Mouse (Mus musculus) midbrain, embryonic 11.5 days (tissue): ENCODE results near the gene Rimbp3. TPM values are rescaled to one million over a fixed set of nuclear protein-coding genes. Genes with fewer than 3 reads are reported as not detected.

Experiments
- ATAC-seq: fragments of 200-750 bp; cut with Nextera tagmentation; 2 replicates; pipeline ENCODE4 v1.8.0; 2017; ENCODE audit warnings: moderate TSS enrichment, moderate library complexity; ENCODE audit not compliant: low FRiP score
- DNase-seq: peaks from one replicate; pipeline ENCODE4 v3.0.0; 2015; ENCODE audit warnings: low spot score; ENCODE audit errors: missing footprints
- H3K27ac ChIP-seq: fragments of 300-500 bp; sonication (generic); 2 replicates; pipeline ENCODE4 v1.5.1; 2014; ENCODE audit warnings: low read depth, low read length
- H3K27me3 ChIP-seq: fragments of 300-500 bp; sonication (generic); 2 replicates; pipeline ENCODE4 v1.6.1; 2014; ENCODE audit warnings: mild to moderate bottlenecking, low read length, moderate library complexity, mixed read lengths; ENCODE audit not compliant: control insufficient read depth, insufficient read depth
- H3K36me3 ChIP-seq: fragments of 300-500 bp; sonication (generic); 2 replicates; pipeline ENCODE4 v1.6.1; 2014; ENCODE audit warnings: mild to moderate bottlenecking, low read length, moderate library complexity, mixed read lengths; ENCODE audit not compliant: control insufficient read depth, insufficient read depth
- H3K4me1 ChIP-seq: fragments of 300-500 bp; sonication (generic); 2 replicates; pipeline ENCODE4 v1.6.1; 2014; ENCODE audit warnings: low read length; ENCODE audit not compliant: control insufficient read depth, insufficient read depth
- H3K4me2 ChIP-seq: fragments of 300-500 bp; sonication (generic); 2 replicates; pipeline ENCODE4 v1.6.1; 2014; ENCODE audit warnings: mild to moderate bottlenecking, moderate library complexity
- H3K4me3 ChIP-seq: fragments of 300-500 bp; sonication (generic); 2 replicates; pipeline ENCODE4 v1.5.1; 2014; ENCODE audit warnings: low read depth, low read length
- H3K9ac ChIP-seq: fragments of 300-500 bp; sonication (generic); 2 replicates; pipeline ENCODE4 v1.6.1; 2014; ENCODE audit warnings: low read length
- H3K9me3 ChIP-seq: fragments of 300-500 bp; sonication (generic); 2 replicates; pipeline ENCODE4 v1.6.1; 2016; ENCODE audit warnings: low read length; ENCODE audit not compliant: control insufficient read depth
- WGBS: fragments of 180-500 bp; shearing (Covaris S2); extraction: QIAGEN DNeasy Blood & Tissue Kit; methylation state at CpG from one replicate; pipeline ENCODE4 v1.1.7; 2014; 5-methylcytosine and 5-hydroxymethylcytosine counted together
- polyA plus RNA-seq: library from polyadenylated mRNA; unstranded; fragments of >200 nt; fragmentation: Nextera tagmentation; extraction: Ambion mirVana; gene quantifications from 2 replicates; pipeline ENCODE4 v1.2.1, GENCODE M21; 2014

Gene Rimbp3
- polyA plus RNA-seq, 1 experiment from 2014 or later = 1.7 TPM

- 1% methylated on average over 59 of the region's 59 CpGs for WGBS
- Histone ChIP-seq H3K36me3 (no peaks in the 10 kb centered on the region), H3K4me3 (peak within 1 kb of the TSS; percentile 83), H3K9me3 (no peaks in the 10 kb centered on the region; the same call in 1 of the 2 replicates), H3K27me3 (no peaks in the 10 kb centered on the region), H3K27ac (peak within 1 kb of the TSS; percentile 89), H3K4me1 (peaks cover 18% of the 10 kb centered on the region), H3K4me2 (peak within 1 kb of the TSS; percentile 90), H3K9ac (peak within 1 kb of the TSS; percentile 92)
- ATAC-seq (peak; percentile 98), DNase-seq (peak; percentile 99)
Measured at GRCm38 (mm10) chr16:17232794-17233701, 24.6 kb downstream of the Rimbp3 start, which contains the start of gene Hic2. Hic2 (plus strand) TSS chr16:17233572.

- Histone ChIP-seq H3K9ac (peak overlapping the region; percentile 92), H3K4me1 (peaks cover 18% of the 10 kb centered on the region), H3K4me2 (peak overlapping the region; percentile 90), H3K36me3 (no peaks in the 10 kb centered on the region), H3K27me3 (no peaks in the 10 kb centered on the region), H3K9me3 (no peaks in the 10 kb centered on the region; the same call in 1 of the 2 replicates), H3K4me3 (peak overlapping the region; percentile 83), H3K27ac (peak overlapping the region; percentile 89)
- peak; percentile 75 for ATAC-seq
- WGBS = under 1% methylated on average over 58 of the region's 62 CpGs
- peak; percentile 98 for DNase-seq
Measured at GRCm38 (mm10) chr16:17233702-17234498, 25.5 kb downstream of the Rimbp3 start.

GRCm38 (mm10) chr16:17234499-17234895 is 26.1 kb downstream of the Rimbp3 start:
- H3K4me1 ChIP-seq = peaks cover 18% of the 10 kb centered on the region
- no peak for ATAC-seq
- H3K9ac ChIP-seq = peak overlapping the region; percentile 92

DNA sequence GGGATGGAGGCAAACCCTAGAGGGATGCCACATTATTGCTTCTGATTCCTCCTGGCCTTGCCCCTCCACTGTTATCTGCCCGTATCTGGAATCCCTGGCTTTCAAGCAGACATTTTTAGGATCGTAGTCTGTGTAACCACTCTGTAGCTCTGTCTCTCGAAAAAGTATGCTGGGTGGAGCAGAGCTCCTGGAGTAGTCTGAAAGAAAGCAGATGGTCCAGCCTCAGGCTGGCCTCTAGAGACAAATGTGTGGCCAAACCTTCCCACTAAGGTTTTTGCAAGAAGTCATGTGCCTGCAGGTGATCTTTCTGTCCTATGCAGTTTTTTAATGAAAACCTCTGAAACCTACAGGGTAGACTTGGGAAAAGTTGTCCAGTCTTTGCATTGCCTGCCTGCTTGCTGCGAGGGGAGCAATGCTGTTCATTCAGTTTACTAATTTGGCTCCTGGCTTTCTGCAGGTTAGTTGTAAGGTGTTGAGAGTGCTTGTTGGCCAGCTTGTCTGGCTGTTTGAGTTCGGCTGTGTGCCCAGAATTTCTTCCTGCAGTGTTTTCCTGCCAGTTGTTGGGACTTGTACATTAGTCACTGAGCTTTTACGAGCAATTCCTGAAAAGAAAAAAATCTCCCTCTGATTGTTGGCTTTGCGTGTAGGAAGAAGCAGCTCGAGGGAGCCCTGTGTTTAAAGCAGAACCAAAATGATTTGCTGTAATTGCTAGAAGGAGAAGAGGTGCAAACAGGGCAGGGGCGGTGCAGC is 26.7 kb downstream of the Rimbp3 start:
- peaks cover 18% of the 10 kb centered on the region for H3K4me1 ChIP-seq
- DNase-seq (no peak), ATAC-seq (no peak)
- H3K27ac ChIP-seq = no peak overlapping the region
- H3K9me3 ChIP-seq = no peaks in the 10 kb centered on the region
- H3K27me3 ChIP-seq = no peaks in the 10 kb centered on the region
- peak overlapping the region; percentile 83 for H3K4me3 ChIP-seq
- WGBS = 74% methylated on average over 9 of the region's 9 CpGs
- peak overlapping the region; percentile 92 for H3K9ac ChIP-seq
- no peaks in the 10 kb centered on the region for H3K36me3 ChIP-seq
- H3K4me2 ChIP-seq = peak overlapping the region; percentile 90

More at GRCm38 (mm10) chr16:17234499-17234895, 26.1 kb downstream of the Rimbp3 start:
- no peaks in the 10 kb centered on the region; the same call in 1 of the 2 replicates for H3K9me3 ChIP-seq
- H3K4me2 ChIP-seq = peak overlapping the region; percentile 90
- 3% methylated on average over 12 of the region's 12 CpGs for WGBS
- no peak for DNase-seq
- H3K4me3 ChIP-seq = peak overlapping the region; percentile 83
- no peaks in the 10 kb centered on the region for H3K36me3 ChIP-seq
- peak overlapping the region; percentile 89 for H3K27ac ChIP-seq
- no peaks in the 10 kb centered on the region for H3K27me3 ChIP-seq

DNA sequence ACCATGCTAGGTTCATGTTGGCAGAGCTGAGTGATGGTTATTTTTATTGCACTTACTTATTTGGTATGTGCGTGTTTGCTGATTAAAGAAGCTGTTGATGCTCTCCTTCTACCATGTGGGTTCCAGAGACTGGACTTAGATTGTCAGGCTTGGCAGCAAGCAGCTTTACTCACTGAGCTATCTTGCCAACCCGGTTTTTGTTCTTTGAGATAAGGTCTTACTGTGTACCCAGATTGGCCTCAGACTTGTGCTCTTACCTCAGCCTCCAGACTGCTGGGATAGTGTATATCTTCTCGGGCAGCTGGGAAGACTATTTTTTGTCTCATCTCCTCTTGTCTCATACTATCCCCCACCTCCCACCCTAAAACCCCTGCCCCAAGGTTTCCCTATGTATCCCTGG is 29.2 kb downstream of the Rimbp3 start:
- DNase-seq (no peak), ATAC-seq (no peak)
- no peak overlapping the region for H3K4me2 ChIP-seq
- H3K4me3 ChIP-seq = no peak overlapping the region
- no peaks in the 10 kb centered on the region for H3K36me3 ChIP-seq
- H3K9me3 ChIP-seq = no peaks in the 10 kb centered on the region
- no peak overlapping the region for H3K9ac ChIP-seq
- H3K27ac ChIP-seq = no peak overlapping the region
- WGBS = 86% methylated on average over 3 of the region's 3 CpGs
- H3K27me3 ChIP-seq = no peaks in the 10 kb centered on the region
- peaks cover 16% of the 10 kb centered on the region for H3K4me1 ChIP-seq

DNA sequence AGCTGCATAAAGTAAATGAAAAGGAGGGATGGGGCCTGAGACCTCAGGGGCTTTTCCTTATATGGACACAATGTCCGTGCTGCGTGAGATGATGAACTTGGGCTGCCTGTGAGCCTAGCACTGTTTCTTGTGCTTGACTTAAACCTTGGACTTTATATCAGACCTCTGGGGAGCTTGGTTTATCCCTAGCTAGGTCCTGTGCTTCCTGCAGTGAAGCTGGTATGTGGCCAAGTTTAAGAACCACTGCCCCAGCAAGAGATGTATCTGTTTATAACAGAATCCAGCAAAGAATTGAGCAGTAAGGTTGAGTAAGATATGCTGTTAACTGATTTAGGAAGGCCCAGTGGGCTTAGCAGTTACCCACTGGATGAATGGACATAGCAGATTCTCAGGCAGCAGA is 31.0 kb downstream of the Rimbp3 start:
- no peak overlapping the region for H3K4me2 ChIP-seq
- H3K36me3 ChIP-seq = no peaks in the 10 kb centered on the region
- H3K27ac ChIP-seq = no peak overlapping the region
- WGBS = 77% methylated on average over 2 of the region's 2 CpGs
- H3K9ac ChIP-seq = no peak overlapping the region
- H3K9me3 ChIP-seq = no peaks in the 10 kb centered on the region
- DNase-seq (no peak), ATAC-seq (no peak)
- H3K27me3 ChIP-seq = no peaks in the 10 kb centered on the region
- peaks cover 11% of the 10 kb centered on the region for H3K4me1 ChIP-seq
- no peak overlapping the region for H3K4me3 ChIP-seq

DNA sequence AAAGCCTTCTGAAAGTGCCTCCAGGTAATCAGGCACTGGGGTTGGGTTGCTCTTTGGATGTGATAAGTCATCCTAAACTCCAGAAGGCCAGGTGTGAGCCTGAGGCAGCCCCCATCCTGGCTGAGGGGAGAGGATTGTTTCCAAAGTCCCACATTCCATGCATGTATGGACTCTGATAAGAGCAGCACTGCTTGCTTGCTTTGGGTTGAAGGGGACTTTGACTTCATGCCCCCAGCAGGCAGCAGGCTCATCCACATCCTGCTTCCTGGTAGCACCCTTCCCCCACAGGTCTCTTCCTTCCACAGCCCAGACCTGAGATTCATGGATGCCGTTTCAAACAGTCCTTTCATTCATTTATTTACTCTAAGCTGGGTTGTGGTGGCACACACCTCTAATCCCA is 35.3 kb downstream of the Rimbp3 start:
- ATAC-seq (no peak), DNase-seq (no peak)
- WGBS = 82% methylated on average over 1 of the region's 1 CpGs
- Histone ChIP-seq H3K4me2 (no peak overlapping the region), H3K27ac (no peak overlapping the region), H3K4me3 (no peak overlapping the region), H3K9me3 (no peaks in the 10 kb centered on the region), H3K9ac (no peak overlapping the region), H3K36me3 (no peaks in the 10 kb centered on the region), H3K4me1 (no peaks in the 10 kb centered on the region), H3K27me3 (no peaks in the 10 kb centered on the region)

- WGBS = 75% methylated on average over 1 of the region's 1 CpGs
- ATAC-seq = no peak
Measured at GRCm38 (mm10) chr16:17244996-17245395, 36.6 kb downstream of the Rimbp3 start.

More at GRCm38 (mm10) chr16:17244996-17245395, 36.6 kb downstream of the Rimbp3 start:
- Histone ChIP-seq H3K27me3 (no peaks in the 10 kb centered on the region), H3K27ac (no peak overlapping the region), H3K4me2 (no peak overlapping the region), H3K4me3 (no peak overlapping the region), H3K9me3 (no peaks in the 10 kb centered on the region), H3K36me3 (no peaks in the 10 kb centered on the region), H3K9ac (no peak overlapping the region), H3K4me1 (no peaks in the 10 kb centered on the region)
- no peak for DNase-seq
